ENCODE assay signal across 9 mouse cellular contexts in the genomic region with DNA sequence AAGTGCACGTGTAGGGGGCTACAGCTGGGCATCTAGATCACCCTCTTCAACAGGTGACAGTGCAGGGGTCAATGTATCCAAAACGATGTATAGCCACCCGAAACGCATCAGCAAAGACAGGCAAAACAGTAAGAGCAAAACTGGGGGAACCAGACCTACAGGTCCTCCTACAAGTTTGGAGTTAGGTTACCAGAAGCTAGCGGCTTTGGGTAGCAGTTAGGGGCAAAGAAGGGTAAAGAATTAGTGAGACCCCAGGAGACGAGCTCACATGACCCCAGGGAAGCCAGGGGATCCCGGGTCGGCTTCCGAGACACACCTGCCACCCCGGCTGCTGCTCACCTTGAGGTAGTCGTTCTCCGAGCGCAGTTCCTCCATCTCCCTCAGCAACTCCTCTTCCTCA. TPM values are rescaled to one million over a fixed set of nuclear protein-coding genes. Genes with fewer than 3 reads are reported as not detected.
A peak's percentile ranks its signal among the peaks of the same experiment; 100 is the strongest.
DNase-seq lines count a peak whose midpoint lies in the region; ATAC-seq and TF ChIP-seq lines count a peak whose summit lies in the region.
"Had no signal": no experiment of that assay in that cellular context is flagged by ENCODE, and none has a peak within 500 bp of the region (broad histone marks: within the 10 kb centered on the region; RNA-seq: fewer than 3 reads in every experiment).

No protein-coding gene starts in this region.

- H3K9me3 ChIP-seq in heart, postnatal 0 days (replicated peaks; ENCODE audit: control insufficient read depth, low read length) = no peaks in the 10 kb centered on the region
- H3K9me3 ChIP-seq in hindbrain, embryonic 11.5 days (ENCODE audit: control insufficient read depth, low read length) = no peaks in the 10 kb centered on the region
- no peaks in the 10 kb centered on the region for H3K9me3 ChIP-seq in midbrain, embryonic 11.5 days (ENCODE audit: control insufficient read depth, low read length)

- no peak overlapping the region for H3K27ac ChIP-seq in heart, postnatal 0 days (ENCODE audit: low read depth)
- peak overlapping the region; percentile 96 for H3K27ac ChIP-seq in cortical plate, adult 2 months (ENCODE audit: insufficient read depth, low read length)
- H3K27ac ChIP-seq in hindbrain, embryonic 11.5 days (ENCODE audit: low read depth, low read length) = no peak overlapping the region
- H3K27ac ChIP-seq in midbrain, embryonic 11.5 days (ENCODE audit: low read depth, low read length) = peak overlapping the region; percentile 30; the same call in 1 of the 2 replicates

- TF ChIP-seq CTCF in heart, postnatal 0 days (IDR thresholded peaks at IDR 0.05; ENCODE audit: low read depth) = no peak
- TF ChIP-seq CTCF in cortical plate, adult 2 months (IDR thresholded peaks at IDR 0.05; ENCODE audit: extremely low read depth, insufficient read depth, low read length) = no peak

- no peaks in the 10 kb centered on the region for H3K4me1 ChIP-seq in heart, postnatal 0 days (ENCODE audit: control insufficient read depth, insufficient read depth)
- no peaks in the 10 kb centered on the region; the same call in 1 of the 2 replicates for H3K4me1 ChIP-seq in cortical plate, adult 2 months (ENCODE audit: control insufficient read depth, insufficient read depth, low read length)
- peaks cover 15% of the 10 kb centered on the region for H3K4me1 ChIP-seq in hindbrain, embryonic 11.5 days (replicated peaks; ENCODE audit: control insufficient read depth, insufficient read depth, low read length)
- H3K4me1 ChIP-seq in midbrain, embryonic 11.5 days (ENCODE audit: control insufficient read depth, insufficient read depth, low read length) = peaks cover 48% of the 10 kb centered on the region

- peak overlapping the region; percentile 16; the same call in 1 of the 2 replicates for H3K9ac ChIP-seq in heart, postnatal 0 days (replicated peaks; ENCODE audit: low read depth, low read length)
- peak overlapping the region; percentile 98 for H3K9ac ChIP-seq in hindbrain, embryonic 11.5 days (ENCODE audit: low read depth, low read length)
- peak overlapping the region; percentile 99 for H3K9ac ChIP-seq in midbrain, embryonic 11.5 days (ENCODE audit: low read length)

- DNase-seq in heart, postnatal 0 days (ENCODE audit: low spot score) = no peak
- DNase-seq in heart, postnatal 36 days = no peak
- no peak for DNase-seq in hindbrain, embryonic 11.5 days (ENCODE audit: low spot score)
- DNase-seq in midbrain, embryonic 11.5 days (ENCODE audit: low spot score, missing footprints) = peak; percentile 92
- DNase-seq in frontal cortex, postnatal 14 days (ENCODE audit: low spot score in 2 of 2) = no peak
- no peak for DNase-seq in adrenal gland, postnatal 10 days

- no peak for TF ChIP-seq POLR2A in cortical plate, adult 2 months (IDR thresholded peaks at IDR 0.05; ENCODE audit: extremely low read depth, insufficient read depth, low read length)

- H3K4me2 ChIP-seq in heart, postnatal 0 days (ENCODE audit: low read depth, low read length) = peak overlapping the region; percentile 97
- peak overlapping the region; percentile 91 for H3K4me2 ChIP-seq in hindbrain, embryonic 11.5 days (replicated peaks; ENCODE audit: low read depth, low read length)
- peak overlapping the region; percentile 95 for H3K4me2 ChIP-seq in midbrain, embryonic 11.5 days

- H3K27me3 ChIP-seq in heart, postnatal 0 days (ENCODE audit: control insufficient read depth, insufficient read depth, low read length) = peaks cover 51% of the 10 kb centered on the region
- H3K27me3 ChIP-seq in hindbrain, embryonic 11.5 days (ENCODE audit: control insufficient read depth, insufficient read depth, low read length) = no peaks in the 10 kb centered on the region
- no peaks in the 10 kb centered on the region for H3K27me3 ChIP-seq in midbrain, embryonic 11.5 days (ENCODE audit: control insufficient read depth, insufficient read depth, low read length)

- no peak for TF ChIP-seq EP300 in heart, postnatal 0 days (IDR thresholded peaks at IDR 0.05; ENCODE audit: low read depth)

- WGBS in heart, postnatal 0 days = 10% methylated on average over 13 of the region's 13 CpGs
- 2% methylated on average over 13 of the region's 13 CpGs for WGBS in hindbrain, embryonic 11.5 days
- under 1% methylated on average over 13 of the region's 13 CpGs for WGBS in midbrain, embryonic 11.5 days

- intact Hi-C loops in heart, postnatal 36 days (cut with DNase I) = loop anchor here (5.0 kb wide), 1 partner anchor 106 kb away; no protein-coding TSS in a partner anchor

- peak overlapping the region; percentile 68 for H3K4me3 ChIP-seq in heart, postnatal 0 days (ENCODE audit: low read depth, low read length)
- peak overlapping the region; percentile 48 for H3K4me3 ChIP-seq in cortical plate, adult 2 months (ENCODE audit: insufficient read depth, low read length)
- peak overlapping the region; percentile 98 for H3K4me3 ChIP-seq in hindbrain, embryonic 11.5 days (ENCODE audit: low read depth, low read length)
- peak overlapping the region; percentile 99 for H3K4me3 ChIP-seq in midbrain, embryonic 11.5 days (ENCODE audit: low read depth, low read length)

- no peaks in the 10 kb centered on the region for H3K36me3 ChIP-seq in heart, postnatal 0 days (replicated peaks; ENCODE audit: control insufficient read depth, insufficient read depth, low read length)
- H3K36me3 ChIP-seq in hindbrain, embryonic 11.5 days (ENCODE audit: control insufficient read depth, insufficient read depth, low read length) = no peaks in the 10 kb centered on the region
- H3K36me3 ChIP-seq in midbrain, embryonic 11.5 days (ENCODE audit: control insufficient read depth, insufficient read depth, low read length) = no peaks in the 10 kb centered on the region

- no peak for ATAC-seq in heart, postnatal 0 days (ENCODE audit: insufficient read depth, low read depth)
- no peak for ATAC-seq in hindbrain, embryonic 11.5 days (ENCODE audit: low FRiP score)
- no peak for ATAC-seq in midbrain, embryonic 11.5 days (ENCODE audit: low FRiP score)
- ATAC-seq in frontal cortex, adult (ENCODE audit: low TSS enrichment) = no peak

RNA-seq across cellular contexts. Expression of a gene that starts 1.6 kb away (rescaled TPM):
- 2.6 and 5.6 TPM in 2 replicates for total RNA-seq in heart, postnatal 0 days (2014; rRNA removed; ENCODE audit: low replicate concordance)
- 0.57 and 0.71 TPM in 2 replicates for polyA plus RNA-seq in heart, postnatal 0 days (2015; fragmentation: Nextera tagmentation; extraction: Ambion mirVana)
- 1 to 10 TPM; 4.4 to 6.3 TPM for total RNA-seq in heart, postnatal 36 days (2021)
- polyA plus RNA-seq in cortical plate, adult 2 months (2012; rRNA removed) = 46.6 and 47.8 TPM in 2 replicates
- polyA plus RNA-seq in hindbrain, embryonic 11.5 days (2014; fragmentation: Nextera tagmentation; extraction: Ambion mirVana) = 47.9 and 59.8 TPM in 2 replicates
- polyA plus RNA-seq in midbrain, embryonic 11.5 days (2014; fragmentation: Nextera tagmentation; extraction: Ambion mirVana) = 43.5 and 47.3 TPM in 2 replicates
- total RNA-seq in adrenal gland, postnatal 10 days (2021) = 10 to 100 TPM in 1 of 2 experiments, 1 to 10 TPM in 1; 9.3 to 13.2 TPM
- total RNA-seq: MEL had no signal

Comparison
In these comparisons a context has a peak if more than half of its experiments do, and no peak if none do; other contexts are left out.
1. H3K27ac ChIP-seq: peak in cortical plate, adult 2 months (single experiment) and midbrain, embryonic 11.5 days (single experiment); none in heart, postnatal 0 days (single experiment) and hindbrain, embryonic 11.5 days (single experiment).
2. H3K4me3 ChIP-seq: peak in every context shown above with its lines; median percentile 99 in midbrain, embryonic 11.5 days; 98 in hindbrain, embryonic 11.5 days; 68 in heart, postnatal 0 days; 48 in cortical plate, adult 2 months.
3. H3K9ac ChIP-seq: peak in every context shown above with its lines; median percentile 99 in midbrain, embryonic 11.5 days; 98 in hindbrain, embryonic 11.5 days; 16 in heart, postnatal 0 days.
4. RNA of a gene that starts 1.6 kb away (polyA plus RNA-seq): 47.9 to 59.8 TPM in hindbrain, embryonic 11.5 days, 46.6 to 47.8 TPM in cortical plate, adult 2 months and 43.5 to 47.3 TPM in midbrain, embryonic 11.5 days; 0.57 to 0.71 TPM in heart, postnatal 0 days; every median in the first group is over 10 times any median in the second.
5. Peak in every context shown above with its lines, with median percentiles within 50 percentile points of each other: H3K4me2 ChIP-seq.